Mouse (Mus musculus): ENCODE data around the gene Yipf4.

DNA sequence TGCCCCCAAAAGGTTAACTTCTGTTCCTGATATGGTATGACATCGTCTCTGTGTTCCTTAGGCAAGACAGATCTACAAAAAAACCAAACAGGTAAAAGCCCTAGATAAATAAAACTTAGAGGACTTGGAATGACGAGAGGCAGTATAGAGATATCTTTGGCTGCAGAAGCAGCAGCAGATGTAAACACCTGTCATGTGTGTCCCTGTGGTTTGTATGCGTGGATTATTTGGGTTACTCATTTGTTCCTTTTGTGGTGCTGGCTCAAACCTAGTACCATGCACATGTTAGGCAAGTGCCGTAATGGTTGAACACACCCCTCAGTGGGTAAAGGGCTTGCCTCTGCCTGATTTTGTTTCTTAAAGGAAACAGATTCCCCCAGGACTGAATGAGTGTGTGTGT is 10.9 kb downstream of the Yipf4 start:
- TF ChIP-seq CTCF (IDR thresholded peaks at IDR 0.05; ENCODE audit: low read depth) (no peak), EP300 (IDR thresholded peaks at IDR 0.05; ENCODE audit: low read depth) (no peak)

All from liver, embryonic 14.5 days (tissue).